Comparison of ENCODE assay signal across 8 mouse cellular contexts in genomic region chr16:64771431-64771818, GRCm38 (mm10). TPM values are rescaled to one million over a fixed set of nuclear protein-coding genes. Genes with fewer than 3 reads are reported as not detected.
A peak's percentile ranks its signal among the peaks of the same experiment; 100 is the strongest.
DNase-seq lines count a peak whose midpoint lies in the region; ATAC-seq lines count a peak whose summit lies in the region.

No protein-coding gene starts in this region.

- no peak overlapping the region for H3K9ac ChIP-seq in forebrain, embryonic 12.5 days
- H3K9ac ChIP-seq in liver, embryonic 12.5 days = no peak overlapping the region

- peak overlapping the region; percentile 85 for H3K27ac ChIP-seq in forebrain, embryonic 12.5 days
- H3K27ac ChIP-seq in liver, embryonic 12.5 days = no peak overlapping the region

- peak; percentile 22 for DNase-seq in cerebellum, adult 11-12 months
- DNase-seq in cerebellum, adult 9-10 months = no peak
- DNase-seq in thymus, postnatal 25 days = no peak
- DNase-seq in thymus, postnatal 0 days (ENCODE audit: low spot score) = no peak
- DNase-seq in embryo, embryonic 10.5 days (ENCODE audit: low spot score) = no peak

- H3K4me2 ChIP-seq in forebrain, embryonic 12.5 days = peak overlapping the region; percentile 61
- H3K4me2 ChIP-seq in liver, embryonic 12.5 days = peak overlapping the region; percentile 76

- peak; percentile 12 for ATAC-seq in CD4-positive, CD25-positive, alpha-beta regulatory T cell, adult 4 months
- peak; percentile 19; the same call in 1 of the 2 replicates for ATAC-seq in forebrain, embryonic 12.5 days (ENCODE audit: low FRiP score)
- no peak for ATAC-seq in liver, embryonic 12.5 days

- WGBS in forebrain, embryonic 12.5 days = 93% methylated on average over 2 of the region's 2 CpGs
- WGBS in liver, embryonic 12.5 days (ENCODE audit: insufficient replicate concordance) = 72% methylated on average over 2 of the region's 2 CpGs

- peak overlapping the region; percentile 91 for H3K4me3 ChIP-seq in forebrain, embryonic 12.5 days (replicated peaks)
- peak overlapping the region; percentile 88 for H3K4me3 ChIP-seq in liver, embryonic 12.5 days

- no peaks in the 10 kb centered on the region for H3K9me3 ChIP-seq in forebrain, embryonic 12.5 days
- H3K9me3 ChIP-seq in liver, embryonic 12.5 days (replicated peaks) = no peaks in the 10 kb centered on the region

- H3K36me3 ChIP-seq in forebrain, embryonic 12.5 days (replicated peaks) = peaks cover 10% of the 10 kb centered on the region
- H3K36me3 ChIP-seq in liver, embryonic 12.5 days = peaks cover 14% of the 10 kb centered on the region

- peaks cover 12% of the 10 kb centered on the region for H3K4me1 ChIP-seq in forebrain, embryonic 12.5 days
- H3K4me1 ChIP-seq in liver, embryonic 12.5 days = peaks cover 12% of the 10 kb centered on the region

- H3K27me3 ChIP-seq in forebrain, embryonic 12.5 days = no peaks in the 10 kb centered on the region
- no peaks in the 10 kb centered on the region for H3K27me3 ChIP-seq in liver, embryonic 12.5 days (replicated peaks)

RNA-seq across cellular contexts. Expression of gene 4930453N24Rik, which starts 0.5 kb away (rescaled TPM):
- polyA plus RNA-seq in CD4-positive, CD25-positive, alpha-beta regulatory T cell, adult 4 months (2017; shearing (Covaris generic)) = 10 to 100 TPM; 12.3 to 21.5 TPM
- polyA plus RNA-seq in forebrain, embryonic 12.5 days (2016; fragmentation: Nextera tagmentation; extraction: Ambion mirVana) = 28.4 and 29.7 TPM in 2 replicates
- polyA plus RNA-seq in liver, embryonic 12.5 days (2016; fragmentation: Nextera tagmentation; extraction: Ambion mirVana) = 13.7 and 15.1 TPM in 2 replicates
- 23.4 and 25.1 TPM in 2 replicates for polyA plus RNA-seq in thymus, postnatal 0 days (2015; fragmentation: Nextera tagmentation; extraction: Ambion mirVana)
